Mouse (Mus musculus) lung, postnatal 0 days (tissue): Measurements from ENCODE around the gene S100a6. TPM values are rescaled to one million over a fixed set of nuclear protein-coding genes. Genes with fewer than 3 reads are reported as not detected.

Experiments
- ATAC-seq: fragments of 200-750 bp; cut with Nextera tagmentation; 2 replicates; pipeline ENCODE4 v1.8.0; 2017; ENCODE audit warnings: moderate library complexity
- DNase-seq: peaks from one replicate; pipeline ENCODE4 v3.0.0-alpha.2; 2016; ENCODE audit warnings: low spot score
- H3K27ac ChIP-seq: fragments of 300-500 bp; sonication (generic); 2 replicates; pipeline ENCODE4 v1.5.1; 2014; ENCODE audit warnings: antibody characterized with exemption, mild to moderate bottlenecking, low read length, mixed read lengths
- H3K27me3 ChIP-seq: fragments of 300-500 bp; sonication (generic); replicated peaks from 2 replicates; pipeline ENCODE4 v1.6.1; 2014; ENCODE audit warnings: low read length, mixed read lengths; ENCODE audit not compliant: insufficient read depth
- H3K36me3 ChIP-seq: fragments of 300-500 bp; sonication (generic); 2 replicates; pipeline ENCODE4 v1.6.1; 2014; ENCODE audit warnings: low read length, mixed read lengths; ENCODE audit not compliant: insufficient read depth
- H3K4me1 ChIP-seq: fragments of 300-500 bp; sonication (generic); 2 replicates; pipeline ENCODE4 v1.6.1; 2014; ENCODE audit warnings: antibody characterized with exemption, low read depth, low read length, mixed read lengths; ENCODE audit not compliant: insufficient read depth
- H3K4me2 ChIP-seq: fragments of 300-500 bp; sonication (generic); replicated peaks from 2 replicates; pipeline ENCODE4 v1.6.1; 2014; ENCODE audit warnings: low read depth, mild to moderate bottlenecking, low read length, moderate library complexity, mixed read lengths
- H3K4me3 ChIP-seq: fragments of 300-500 bp; sonication (generic); 2 replicates; pipeline ENCODE4 v1.5.1; 2014; ENCODE audit warnings: low read depth, low read length
- H3K9ac ChIP-seq: fragments of 300-500 bp; sonication (generic); replicated peaks from 2 replicates; pipeline ENCODE4 v1.6.1; 2014; ENCODE audit warnings: low read depth, mild to moderate bottlenecking
- H3K9me3 ChIP-seq: fragments of 300-500 bp; sonication (generic); 2 replicates; pipeline ENCODE4 v1.6.1; 2016; ENCODE audit warnings: low read length, mixed read lengths
- CTCF ChIP-seq: IDR thresholded peaks from 2 replicates; pipeline ENCODE4 v1.5.1; 2016; ENCODE audit warnings: antibody characterized with exemption, mild to moderate bottlenecking
- EP300 ChIP-seq: IDR thresholded peaks from 2 replicates; pipeline ENCODE4 v1.6.1; 2016; ENCODE audit warnings: antibody characterized with exemption, mild to moderate bottlenecking, control low read depth
- WGBS: fragments of 180-500 bp; shearing (Covaris S2); extraction: QIAGEN DNeasy Blood & Tissue Kit; methylation state at CpG from one replicate; pipeline ENCODE4 v1.1.7; 2014; 5-methylcytosine and 5-hydroxymethylcytosine counted together
- polyA plus RNA-seq: library from polyadenylated mRNA; unstranded; fragments of >200 nt; fragmentation: Nextera tagmentation; extraction: Ambion mirVana; gene quantifications from 2 replicates; pipeline ENCODE4 v1.2.1, GENCODE M21; 2015

Gene S100a6
- polyA plus RNA-seq, 1 experiment from 2014 or later = 1,618 TPM

DNA sequence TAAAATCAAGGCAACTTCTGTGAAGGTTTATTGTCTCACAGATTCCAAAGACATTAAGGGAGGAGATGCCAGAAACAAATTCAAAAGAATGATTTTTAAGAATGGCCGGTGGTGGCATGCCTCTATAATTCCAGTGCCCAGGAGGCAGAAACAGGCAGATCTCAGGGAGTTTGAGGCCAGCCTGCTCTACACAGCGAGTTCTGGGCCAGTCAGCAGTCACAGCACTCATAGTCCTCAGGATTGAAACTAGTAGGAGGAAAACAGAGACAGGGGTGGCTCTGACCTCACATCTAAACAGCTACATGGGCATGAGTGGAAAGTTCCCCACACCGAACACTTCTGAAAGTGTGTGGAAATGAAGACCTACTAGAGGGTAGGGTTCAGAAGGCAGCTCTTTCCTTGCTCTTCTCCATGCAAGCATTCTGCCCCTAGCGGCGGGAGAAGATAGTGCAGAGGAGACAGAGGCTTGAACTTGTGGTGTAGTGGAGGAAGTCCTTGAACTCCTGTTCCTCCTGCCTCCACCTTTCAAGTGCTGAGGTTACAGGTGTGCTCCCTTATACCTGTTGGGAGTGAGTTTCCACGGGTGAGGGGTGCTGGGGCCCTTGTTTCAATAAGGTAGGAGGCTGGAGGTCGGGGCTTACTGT lies 27.0 kb downstream of the S100a6 start:
- no peak overlapping the region for H3K27ac ChIP-seq
- no peak overlapping the region for H3K4me3 ChIP-seq
- no peak overlapping the region for H3K4me2 ChIP-seq
- ATAC-seq (no peak), DNase-seq (peak; percentile 39)
- H3K4me1 ChIP-seq = no peaks in the 10 kb centered on the region
- H3K27me3 ChIP-seq = no peaks in the 10 kb centered on the region
- no peaks in the 10 kb centered on the region for H3K36me3 ChIP-seq
- H3K9me3 ChIP-seq = no peaks in the 10 kb centered on the region
- TF ChIP-seq EP300 (no peak), CTCF (peak; percentile 78)
- H3K9ac ChIP-seq = no peak overlapping the region
- 51% methylated on average over 7 of the region's 7 CpGs for WGBS

DNA sequence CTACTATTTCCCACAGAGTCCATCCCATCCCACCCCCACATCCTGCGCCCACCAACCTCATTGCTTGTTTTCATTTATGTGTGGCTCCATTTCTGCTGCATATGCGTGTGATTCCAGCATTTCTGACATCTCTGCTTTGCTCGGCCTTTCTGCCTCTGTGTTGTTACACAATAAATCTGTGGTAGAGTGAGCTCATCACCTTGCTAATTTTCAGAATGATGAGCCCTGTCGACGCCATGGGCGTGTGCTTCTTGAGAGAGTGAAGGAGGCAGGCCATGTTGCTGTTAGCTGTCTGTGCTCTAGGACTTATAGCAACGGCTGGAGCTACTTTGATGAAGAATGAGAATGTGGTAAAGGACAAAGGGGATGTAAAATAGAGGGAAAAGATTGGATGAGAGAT lies 28.3 kb downstream of the S100a6 start:
- Histone ChIP-seq H3K27me3 (no peaks in the 10 kb centered on the region), H3K27ac (no peak overlapping the region), H3K9ac (no peak overlapping the region), H3K4me3 (no peak overlapping the region), H3K9me3 (no peaks in the 10 kb centered on the region), H3K36me3 (no peaks in the 10 kb centered on the region), H3K4me2 (no peak overlapping the region), H3K4me1 (no peaks in the 10 kb centered on the region)
- WGBS = 80% methylated on average over 7 of the region's 7 CpGs
- DNase-seq (no peak), ATAC-seq (no peak)
- no peak for TF ChIP-seq CTCF

DNA sequence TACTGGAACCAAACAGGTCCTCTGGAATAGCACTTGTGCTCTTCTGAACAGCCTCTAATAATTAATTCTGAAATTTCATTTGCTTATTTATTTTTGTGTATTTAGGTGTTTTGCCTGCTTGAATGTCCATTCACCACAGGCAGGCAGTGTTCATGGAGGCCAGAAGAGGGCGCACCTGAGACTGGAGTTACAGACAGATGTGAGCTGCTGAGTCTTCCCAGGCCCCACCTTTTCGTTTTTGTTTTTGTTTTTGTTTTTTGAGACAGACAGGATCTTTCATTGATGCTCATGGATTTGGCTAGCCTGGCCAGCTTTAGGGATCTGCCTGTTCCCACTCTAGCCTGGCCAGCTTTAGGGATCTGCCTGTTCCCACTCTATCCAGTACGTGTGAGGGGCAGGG lies 31.5 kb downstream of the S100a6 start:
- peak; percentile 45 for DNase-seq
- WGBS = 40% methylated on average over 3 of the region's 3 CpGs

DNA sequence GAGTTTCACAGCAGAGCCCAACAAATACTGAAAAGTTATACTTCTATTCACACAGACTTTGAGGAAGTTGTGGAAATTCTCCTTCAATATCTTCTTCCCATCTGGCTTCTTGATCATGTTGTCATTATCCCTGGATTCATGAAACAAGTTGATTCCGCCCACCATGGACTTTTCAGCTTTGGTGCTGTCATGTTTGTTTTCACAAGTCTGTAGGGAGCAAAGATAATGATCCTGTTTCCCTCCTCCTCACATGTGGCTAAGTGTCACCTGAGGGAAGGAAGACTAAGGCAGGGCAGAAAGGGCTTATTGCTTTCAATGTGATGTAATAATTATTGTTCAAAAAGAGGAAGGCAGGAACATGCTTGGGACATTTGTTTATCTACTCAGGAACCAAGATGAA lies 34.6 kb downstream of the S100a6 start:
- ATAC-seq (no peak), DNase-seq (no peak)
- no peak overlapping the region for H3K4me3 ChIP-seq
- no peaks in the 10 kb centered on the region for H3K27me3 ChIP-seq
- H3K9me3 ChIP-seq = no peaks in the 10 kb centered on the region
- no peak overlapping the region for H3K27ac ChIP-seq
- 45% methylated on average over 1 of the region's 1 CpGs for WGBS
- TF ChIP-seq CTCF (no peak), EP300 (no peak)
- H3K4me1 ChIP-seq = no peaks in the 10 kb centered on the region
- H3K9ac ChIP-seq = no peak overlapping the region
- H3K4me2 ChIP-seq = no peak overlapping the region
- no peaks in the 10 kb centered on the region for H3K36me3 ChIP-seq

More for the DNA sequence above, 31.5 kb downstream of the S100a6 start:
- no peak for ATAC-seq
- no peak overlapping the region for H3K9ac ChIP-seq
- TF ChIP-seq EP300 (no peak), CTCF (peak; percentile 75)
- H3K9me3 ChIP-seq = no peaks in the 10 kb centered on the region
- no peak overlapping the region for H3K4me2 ChIP-seq
- H3K4me1 ChIP-seq = no peaks in the 10 kb centered on the region
- no peak overlapping the region for H3K4me3 ChIP-seq
- H3K27me3 ChIP-seq = no peaks in the 10 kb centered on the region
- H3K27ac ChIP-seq = no peak overlapping the region
- no peaks in the 10 kb centered on the region for H3K36me3 ChIP-seq

DNA sequence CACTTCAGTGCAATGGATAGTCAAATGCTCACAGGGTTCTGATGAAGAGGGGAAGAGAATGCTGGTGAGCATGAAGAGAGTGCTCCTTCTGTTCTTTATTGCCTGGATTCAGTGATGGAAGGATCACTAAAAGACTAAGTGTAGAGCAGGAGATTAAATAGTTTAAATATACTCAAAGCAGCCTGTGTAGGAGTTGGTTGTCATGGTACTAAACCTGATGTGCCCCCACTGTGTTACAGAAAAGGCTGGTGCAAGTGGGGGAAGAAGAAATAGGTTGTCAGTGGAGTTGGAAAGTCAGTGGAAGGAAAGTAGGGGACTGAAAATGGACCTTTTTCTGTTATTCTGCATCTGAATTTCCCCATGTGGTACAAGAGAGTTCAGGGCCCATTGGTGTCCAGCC lies 36.3 kb downstream of the S100a6 start:
- Histone ChIP-seq H3K27me3 (no peaks in the 10 kb centered on the region), H3K36me3 (no peaks in the 10 kb centered on the region), H3K4me3 (no peak overlapping the region), H3K4me1 (no peaks in the 10 kb centered on the region), H3K9ac (no peak overlapping the region), H3K9me3 (no peaks in the 10 kb centered on the region), H3K27ac (no peak overlapping the region), H3K4me2 (no peak overlapping the region)
- ATAC-seq (no peak), DNase-seq (no peak)
- TF ChIP-seq CTCF (no peak), EP300 (no peak)

DNA sequence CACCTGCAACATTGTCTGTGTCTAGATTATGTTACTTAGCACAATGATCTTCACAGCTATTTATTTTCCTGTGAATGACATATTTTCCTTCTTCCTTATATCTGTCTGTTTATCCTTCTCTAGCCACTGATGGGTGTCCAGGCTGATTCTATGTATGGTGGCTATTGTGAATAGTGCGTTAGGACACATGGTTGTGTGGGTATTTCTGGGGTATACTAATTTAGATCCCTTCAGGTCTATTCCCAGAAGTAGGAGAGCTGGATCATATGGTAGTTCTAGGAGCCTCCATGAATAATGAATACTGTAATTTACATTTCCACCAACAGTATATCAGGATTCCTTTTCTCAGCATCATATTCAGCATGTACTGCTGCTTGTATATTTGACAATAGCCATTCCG lies 37.1 kb downstream of the S100a6 start:
- TF ChIP-seq EP300 = no peak
- no peak for TF ChIP-seq CTCF
- no peak overlapping the region for H3K4me3 ChIP-seq
- WGBS = 86% methylated on average over 2 of the region's 2 CpGs
- no peak for DNase-seq
- ATAC-seq = no peak
- H3K9me3 ChIP-seq = no peaks in the 10 kb centered on the region
- no peak overlapping the region for H3K9ac ChIP-seq
- H3K27ac ChIP-seq = no peak overlapping the region
- no peaks in the 10 kb centered on the region for H3K36me3 ChIP-seq
- no peak overlapping the region for H3K4me2 ChIP-seq
- H3K4me1 ChIP-seq = no peaks in the 10 kb centered on the region
- H3K27me3 ChIP-seq = no peaks in the 10 kb centered on the region
